Mouse (Mus musculus) ovary, postnatal 14 days (tissue): Measurements from ENCODE around the gene Pde4b.

ENCODE experiments used
- DNase-seq: peaks from one replicate; pipeline ENCODE4 v3.0.0; 2022; ENCODE audit warnings: low spot score

Pde4b gene

DNA sequence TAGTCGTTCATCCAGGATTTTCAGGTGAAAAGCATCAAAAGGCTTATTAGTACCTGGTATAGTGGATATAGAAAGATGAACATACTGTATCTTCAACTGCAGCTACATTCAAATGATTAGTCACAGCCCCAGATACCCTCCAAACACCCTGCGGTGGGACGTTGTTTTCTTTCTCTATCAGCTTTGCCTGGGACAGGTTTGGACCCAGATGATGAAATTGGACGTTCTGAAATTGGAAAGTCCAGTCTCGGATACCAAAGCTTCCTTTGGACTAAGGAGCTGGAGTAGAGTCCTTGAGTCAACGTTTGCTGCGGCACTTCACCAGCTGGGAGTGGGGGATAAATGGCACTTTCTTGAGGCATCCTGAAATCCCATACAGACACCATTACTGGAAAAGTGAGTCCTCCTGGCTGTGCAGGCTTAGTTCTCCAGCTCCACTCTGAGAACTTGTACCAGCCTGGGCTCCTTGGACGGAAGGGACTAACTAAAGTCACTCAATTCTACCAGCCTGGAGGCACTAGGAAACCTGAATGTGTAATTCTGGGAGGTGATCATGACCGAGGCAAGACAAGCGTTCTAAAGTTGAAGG, 487.4 kb downstream of the Pde4b start:
- no peak for DNase-seq

DNA sequence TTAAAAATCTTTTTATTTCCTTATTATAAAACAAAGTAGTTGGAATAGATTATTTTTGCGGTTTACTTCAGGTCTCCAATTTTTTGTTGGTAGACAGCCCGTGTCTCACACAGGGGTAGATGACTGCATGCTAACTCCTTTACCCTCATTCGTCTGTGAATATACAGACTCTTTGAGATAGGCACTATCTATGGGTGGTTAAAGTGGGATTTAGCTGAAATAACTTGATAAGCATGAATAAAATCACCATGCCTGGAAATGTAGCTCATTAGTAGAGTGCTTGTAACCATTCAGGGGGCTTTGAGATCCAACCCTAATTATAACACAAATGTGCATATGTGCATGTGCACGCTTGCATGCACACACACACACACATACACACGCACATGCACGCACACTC, 488.8 kb downstream of the Pde4b start:
- DNase-seq, result no peak

DNA sequence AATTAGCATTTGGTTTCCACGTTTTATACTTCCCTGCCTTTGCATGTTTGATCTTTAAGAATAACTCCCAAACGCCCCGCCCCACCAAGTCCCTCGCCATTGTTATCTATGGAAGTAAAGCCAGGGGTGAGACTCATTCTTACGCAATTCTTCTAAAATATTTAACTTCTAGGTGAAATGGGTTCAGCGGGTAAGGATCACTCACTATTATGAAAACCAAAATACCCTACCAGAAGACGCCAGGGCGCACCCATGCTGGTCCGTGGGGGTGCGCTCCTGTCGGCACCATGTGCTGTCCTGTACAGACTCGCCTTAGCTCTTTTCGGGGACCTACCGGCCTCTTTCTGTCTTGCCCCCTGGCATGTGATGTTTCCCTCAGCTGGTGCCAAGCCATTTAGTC, 490.3 kb downstream of the Pde4b start:
- no peak for DNase-seq

DNA sequence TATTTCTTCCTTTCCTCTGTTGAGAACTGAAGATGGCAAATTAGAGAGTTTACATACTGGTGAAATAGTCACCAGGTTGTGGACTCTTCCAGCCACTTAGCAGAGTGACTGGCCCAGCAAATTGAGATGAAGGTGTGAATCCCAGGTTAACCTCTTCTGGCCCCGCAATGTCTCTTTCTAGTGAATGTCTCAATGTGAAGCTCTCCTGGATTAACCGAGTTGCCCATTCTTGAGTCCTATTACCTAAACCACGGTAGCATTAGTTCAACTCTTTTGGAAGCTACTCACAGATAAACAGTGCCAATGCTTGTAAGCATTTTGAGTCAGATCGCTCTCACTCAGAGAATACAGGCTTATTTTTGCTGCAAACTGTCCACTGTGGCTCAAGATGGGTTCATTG, 491.7 kb downstream of the Pde4b start:
- no peak for DNase-seq

DNA sequence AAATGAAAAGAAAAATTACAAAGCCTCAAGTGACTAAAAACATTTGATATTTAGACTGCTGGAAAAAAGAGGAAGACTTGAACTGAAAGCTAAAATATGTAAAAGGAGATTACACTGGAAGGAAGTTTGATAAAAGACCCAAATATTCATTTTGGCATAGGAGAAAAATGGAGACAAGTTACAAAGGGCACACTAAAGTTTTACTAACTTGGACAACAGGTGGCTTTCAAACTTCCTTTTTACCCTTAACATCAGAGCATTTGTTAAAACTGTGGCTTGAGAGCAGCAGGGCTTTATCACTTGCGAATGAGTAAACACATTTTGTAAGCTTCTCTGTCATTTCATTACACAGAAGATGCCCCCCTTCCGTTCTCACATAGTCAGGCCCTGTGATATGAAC, 492.4 kb downstream of the Pde4b start:
- no peak for DNase-seq

DNA sequence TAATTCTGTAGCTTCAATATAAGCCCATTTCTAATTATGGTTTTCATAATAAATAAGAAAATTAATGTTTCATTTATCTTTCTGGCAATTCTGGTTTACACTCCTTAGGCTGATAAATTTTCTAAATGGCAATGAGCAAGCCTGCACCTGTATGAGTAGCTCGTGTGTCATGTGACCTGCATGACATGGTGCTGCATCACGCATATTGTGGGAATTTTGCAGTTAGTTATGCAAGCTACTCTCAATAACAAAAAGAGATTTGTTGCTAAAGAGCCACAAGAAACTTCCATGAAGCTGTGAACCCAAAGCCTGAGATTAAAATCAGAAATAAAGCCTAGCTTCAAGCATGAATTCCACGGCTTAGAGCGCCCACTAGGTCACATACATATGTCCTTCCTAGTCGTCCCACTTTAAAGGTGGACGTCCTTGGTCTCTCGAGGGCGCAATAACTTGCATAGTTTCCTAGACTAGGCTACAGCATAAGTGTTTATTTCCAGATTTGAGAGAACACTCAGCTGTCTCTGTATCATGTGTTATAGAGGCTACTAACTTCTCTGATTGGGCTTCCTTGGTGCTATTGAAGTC, 494.9 kb downstream of the Pde4b start:
- DNase-seq, result no peak

DNA sequence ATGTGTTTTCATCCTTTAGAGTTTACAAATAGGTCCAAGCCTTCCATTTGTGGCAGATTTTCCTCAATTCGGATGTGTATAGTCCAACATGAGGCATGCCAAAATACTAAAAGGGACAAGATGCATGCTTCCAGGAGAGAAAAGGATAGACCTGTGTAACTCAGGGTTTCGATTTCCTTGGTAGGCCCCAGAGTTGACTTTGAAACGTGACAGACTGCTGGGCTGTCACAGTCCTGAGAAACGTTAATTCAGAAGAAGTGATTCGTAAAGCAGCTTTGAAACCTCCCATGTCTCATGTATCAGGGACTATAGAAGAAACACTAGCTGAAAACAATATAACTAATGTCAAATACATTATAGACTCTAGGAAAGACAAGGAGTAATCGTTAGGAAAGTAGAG, 495.6 kb downstream of the Pde4b start:
- no peak for DNase-seq

DNA sequence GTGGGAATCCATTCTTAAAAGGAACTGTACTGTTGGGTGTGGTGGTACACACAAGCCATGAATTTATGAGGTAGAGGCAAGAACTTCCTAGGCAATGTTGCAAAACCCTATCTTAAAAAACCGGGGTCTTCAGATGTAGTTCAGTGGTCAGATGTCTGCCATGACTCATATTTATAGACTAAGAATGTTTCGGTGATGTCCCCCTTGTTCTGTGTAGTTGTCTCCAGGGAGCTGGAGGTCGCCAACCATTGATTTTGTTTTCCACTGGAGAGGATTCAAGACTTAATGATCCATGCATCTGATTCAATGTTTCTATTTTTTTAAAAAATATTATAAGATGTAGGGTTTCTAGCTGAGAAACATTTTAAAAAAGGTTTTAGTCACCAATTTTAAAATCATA, 496.1 kb downstream of the Pde4b start:
- DNase-seq, result no peak

DNA sequence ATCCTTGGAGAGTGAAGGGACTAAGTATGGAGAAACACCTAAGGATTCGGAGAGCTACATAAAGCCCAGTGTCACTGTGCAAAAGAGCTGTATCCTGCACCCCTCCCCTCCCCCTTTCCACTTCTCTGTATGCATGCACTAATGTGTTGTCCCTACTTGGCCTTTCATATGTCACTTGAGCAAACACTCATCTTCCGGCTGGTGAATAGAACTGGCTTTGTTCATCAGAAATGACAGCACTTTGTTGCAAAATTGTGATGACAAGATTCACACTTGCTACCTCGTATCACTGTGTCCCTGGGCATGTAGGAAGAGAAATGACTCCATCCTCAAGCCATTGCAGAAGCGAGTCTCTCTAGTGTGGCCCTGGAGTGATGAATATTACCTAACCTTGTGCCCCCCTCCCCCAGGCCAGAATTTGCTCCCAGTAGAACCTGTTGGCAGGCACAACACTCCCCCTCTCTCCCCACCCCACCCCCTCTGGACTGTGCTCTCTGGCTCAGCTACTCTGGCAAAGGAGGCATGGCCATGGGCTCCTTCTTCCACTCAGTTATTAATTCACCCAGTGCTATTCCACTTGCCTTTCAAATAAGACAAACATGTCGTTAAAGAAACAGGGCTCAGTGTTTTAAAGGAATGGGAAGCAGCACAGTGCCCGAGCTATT, 497.4 kb downstream of the Pde4b start:
- DNase-seq, result no peak

DNA sequence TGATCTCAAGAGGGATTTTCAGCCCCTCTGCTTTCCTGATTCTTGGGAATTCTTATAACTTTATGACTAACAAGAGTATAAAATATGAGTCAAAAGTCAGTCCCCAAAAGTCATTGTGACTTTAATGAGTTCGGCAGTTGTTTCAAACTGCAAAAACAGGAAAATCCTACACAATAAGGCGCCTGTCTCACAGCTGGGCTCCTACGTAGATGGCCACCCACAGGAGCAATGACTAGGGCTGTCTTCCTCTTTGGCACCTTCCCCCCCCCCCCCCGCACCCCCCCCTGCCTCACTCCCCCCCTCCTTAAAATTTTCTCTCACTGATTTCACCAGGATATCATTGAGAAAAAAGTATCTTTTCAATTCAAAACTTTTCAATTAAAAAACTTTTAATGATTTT, 498.2 kb downstream of the Pde4b start:
- no peak for DNase-seq

DNA sequence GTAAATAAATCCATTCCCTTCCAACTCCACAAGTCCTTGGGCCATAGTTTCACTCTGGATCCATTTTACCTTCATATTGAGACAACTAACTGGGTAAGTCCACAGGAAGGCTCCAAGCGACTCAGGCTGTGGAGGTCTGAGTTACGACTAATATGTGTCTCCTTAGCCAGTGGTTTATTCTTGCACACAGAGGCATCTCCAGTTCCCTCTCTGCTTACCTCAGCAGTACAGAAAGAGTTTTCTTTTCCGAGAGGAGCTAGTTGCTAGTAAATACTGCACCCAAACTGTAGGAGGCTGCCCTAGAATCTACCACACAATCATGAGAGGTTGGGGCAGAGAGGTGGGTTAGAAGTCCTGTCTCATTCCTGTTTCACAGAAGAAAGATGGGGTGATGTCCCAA, 499.4 kb downstream of the Pde4b start:
- no peak for DNase-seq

DNA sequence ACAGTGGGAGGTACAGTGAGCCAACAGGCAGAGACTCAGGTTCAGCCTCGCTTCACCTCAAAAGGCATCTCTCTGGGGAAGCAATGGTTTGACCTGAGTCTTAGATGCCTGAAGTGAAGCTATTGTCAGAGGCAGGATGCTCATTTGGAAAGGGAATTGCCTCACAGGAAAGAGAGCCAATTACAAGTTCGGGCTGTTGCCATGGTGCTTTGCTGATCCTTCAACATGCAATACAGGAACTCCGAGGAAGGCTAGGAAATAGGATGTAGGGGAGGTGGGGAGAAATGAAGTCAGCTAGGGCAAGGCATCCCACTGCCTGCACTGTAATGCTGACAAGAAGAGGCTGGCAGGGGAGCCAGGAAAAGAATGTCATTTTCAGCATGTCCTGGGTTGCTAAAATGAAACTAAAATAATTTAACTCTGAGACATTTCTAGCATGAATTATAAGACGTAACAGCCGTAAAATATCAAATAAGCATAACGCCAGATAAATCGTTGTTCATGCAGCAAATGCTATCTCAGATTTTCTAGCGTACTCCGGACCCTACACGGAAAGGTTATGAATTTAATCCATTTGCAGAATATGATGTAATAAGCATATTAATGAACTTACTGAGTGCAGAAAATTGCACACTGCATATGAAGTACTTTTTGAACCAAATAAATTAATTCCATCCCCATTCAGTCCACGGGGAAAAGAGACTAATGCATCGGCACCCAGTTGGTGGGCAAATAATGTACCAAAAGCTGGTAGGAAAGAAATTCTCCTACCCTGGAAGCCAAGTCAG, 501.5 kb downstream of the Pde4b start:
- no peak for DNase-seq

DNA sequence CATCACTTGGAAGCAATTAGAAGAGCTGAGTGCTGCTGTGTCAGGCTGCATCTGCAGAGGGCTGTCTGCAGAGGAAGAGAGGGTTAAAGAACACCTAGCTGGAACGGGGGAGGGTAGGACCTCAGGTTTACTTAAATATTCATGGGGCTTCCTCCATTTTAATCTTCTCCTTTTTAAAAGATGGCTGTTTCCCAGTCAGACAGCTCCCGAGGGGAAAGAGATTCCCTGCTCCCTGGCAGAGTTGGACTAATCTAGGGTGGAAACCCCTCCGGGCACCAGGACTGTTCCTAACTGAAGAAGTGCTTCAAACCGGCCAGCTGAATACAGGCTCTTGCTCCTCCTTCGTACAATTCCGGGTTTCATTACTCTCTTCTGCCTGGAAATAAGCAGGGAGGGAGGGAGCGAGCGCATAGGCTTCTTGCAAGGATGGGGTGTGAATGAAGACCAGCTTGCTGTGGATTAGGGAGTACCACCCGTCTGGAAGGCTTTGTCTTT, 502.2 kb downstream of the Pde4b start:
- no peak for DNase-seq

DNA sequence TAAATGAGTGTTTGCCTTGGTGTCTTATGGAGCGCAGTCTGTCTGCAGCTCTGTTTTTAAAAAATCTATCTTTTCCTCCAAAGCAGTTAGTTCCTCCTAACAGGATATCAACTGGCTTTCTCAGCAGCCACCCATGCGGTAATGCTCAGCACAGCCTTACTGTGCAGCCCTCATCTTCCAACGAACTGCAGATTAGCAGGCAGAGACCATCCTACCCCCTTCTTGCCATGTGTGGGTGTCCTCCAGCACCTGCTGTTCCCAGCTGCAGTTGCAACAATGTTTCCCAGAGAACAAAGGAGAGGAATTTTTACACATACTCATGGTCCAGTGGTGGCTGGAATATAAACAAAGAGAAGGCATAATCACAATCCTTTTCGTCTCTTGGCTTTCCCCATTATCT, 504.5 kb downstream of the Pde4b start:
- no peak for DNase-seq

DNA sequence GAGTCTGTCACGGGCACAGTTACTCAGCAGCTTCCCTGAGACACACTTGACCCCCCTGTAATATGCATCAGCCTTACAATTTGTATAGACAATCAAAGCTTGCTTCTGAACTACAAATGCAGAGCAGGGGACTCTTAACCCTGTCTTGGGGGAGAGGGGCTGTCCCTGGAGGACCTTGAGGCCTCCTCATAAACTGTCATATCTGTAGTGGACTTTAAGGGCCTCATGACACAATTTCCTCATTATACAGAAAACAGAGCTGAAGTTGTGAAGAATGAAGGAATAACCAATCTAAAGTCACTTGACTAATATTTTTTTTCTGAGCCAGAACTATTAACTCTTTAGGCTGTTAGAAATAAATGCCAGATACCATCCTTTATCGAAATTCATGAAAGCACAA, 505.2 kb downstream of the Pde4b start:
- no peak for DNase-seq

DNA sequence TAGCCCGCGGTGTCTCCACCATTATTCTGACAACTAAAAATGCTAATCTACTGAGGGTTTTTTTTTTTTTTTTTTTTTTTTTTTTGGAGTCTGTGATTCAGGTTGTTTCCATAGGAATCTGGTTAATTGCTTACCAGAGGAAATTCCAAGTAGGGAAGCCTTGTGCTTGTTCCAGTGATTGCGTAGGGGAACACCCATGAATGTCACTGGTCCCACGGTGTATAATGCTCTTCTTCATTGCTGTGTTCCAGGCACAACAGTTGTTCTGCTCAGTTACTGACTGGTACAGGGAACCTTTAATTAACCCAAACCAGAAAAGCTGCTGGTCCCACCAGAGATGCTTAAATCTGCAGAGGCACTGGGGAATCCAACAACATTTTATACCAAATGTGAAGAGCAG, 506.3 kb downstream of the Pde4b start:
- DNase-seq, result no peak

DNA sequence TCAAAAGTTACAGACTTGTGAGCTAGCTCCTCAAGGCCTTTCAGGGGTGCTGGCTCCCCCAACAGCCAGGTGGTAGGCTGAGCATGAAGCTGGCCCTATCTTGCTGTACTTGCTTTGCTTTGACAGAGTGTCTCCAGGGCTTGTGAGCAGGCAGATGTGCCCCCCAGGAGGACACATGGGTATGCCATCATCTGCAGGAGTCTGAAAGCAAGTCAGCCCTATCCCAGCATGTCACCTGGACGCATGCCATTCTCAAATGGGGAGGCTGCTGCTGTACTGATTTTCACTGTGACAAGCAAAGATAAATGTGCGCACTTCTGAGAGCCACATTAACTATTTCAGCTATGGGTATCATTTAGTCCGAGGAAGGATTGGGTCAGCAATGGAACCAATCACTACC, 507.2 kb downstream of the Pde4b start:
- no peak for DNase-seq

DNA sequence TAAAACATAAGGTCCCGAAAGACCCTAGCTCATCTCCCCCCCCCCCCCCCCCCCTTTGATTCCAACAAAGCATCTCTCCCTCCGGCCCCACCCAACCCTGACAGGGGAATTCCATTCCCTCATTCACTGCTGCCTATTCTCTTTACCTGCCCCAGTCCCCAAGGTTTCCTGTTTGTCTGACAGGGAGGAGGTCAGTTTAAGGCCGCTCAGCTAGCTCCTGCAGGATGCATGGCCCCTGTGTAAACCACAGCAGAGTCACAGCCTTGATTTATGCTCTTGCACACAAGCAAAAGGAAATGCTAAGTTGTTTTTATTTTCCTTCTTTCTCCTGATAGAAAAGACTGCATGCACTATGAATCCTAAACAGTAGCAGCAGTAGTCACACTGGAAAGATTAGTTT, 516.6 kb downstream of the Pde4b start:
- no peak for DNase-seq

DNA sequence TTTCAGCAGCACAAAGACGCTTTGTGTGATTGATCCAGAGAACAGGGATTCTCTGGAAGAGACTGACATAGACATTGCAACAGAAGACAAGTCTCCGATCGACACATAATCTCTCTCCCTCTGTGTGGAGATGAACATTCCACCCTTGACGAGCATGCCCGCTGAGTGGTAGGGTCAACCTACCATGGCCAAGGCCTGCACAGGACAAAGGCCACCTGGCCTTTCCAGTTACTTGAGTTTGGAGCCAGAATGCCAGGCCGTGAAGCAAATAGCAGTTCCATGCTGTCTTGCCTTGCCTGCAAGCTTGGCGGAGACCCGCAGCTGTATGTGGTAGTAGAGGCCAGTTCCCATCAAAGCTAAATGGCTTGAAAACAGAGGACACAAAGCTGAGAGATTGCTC, 517.9 kb downstream of the Pde4b start:
- DNase-seq, result no peak

DNA sequence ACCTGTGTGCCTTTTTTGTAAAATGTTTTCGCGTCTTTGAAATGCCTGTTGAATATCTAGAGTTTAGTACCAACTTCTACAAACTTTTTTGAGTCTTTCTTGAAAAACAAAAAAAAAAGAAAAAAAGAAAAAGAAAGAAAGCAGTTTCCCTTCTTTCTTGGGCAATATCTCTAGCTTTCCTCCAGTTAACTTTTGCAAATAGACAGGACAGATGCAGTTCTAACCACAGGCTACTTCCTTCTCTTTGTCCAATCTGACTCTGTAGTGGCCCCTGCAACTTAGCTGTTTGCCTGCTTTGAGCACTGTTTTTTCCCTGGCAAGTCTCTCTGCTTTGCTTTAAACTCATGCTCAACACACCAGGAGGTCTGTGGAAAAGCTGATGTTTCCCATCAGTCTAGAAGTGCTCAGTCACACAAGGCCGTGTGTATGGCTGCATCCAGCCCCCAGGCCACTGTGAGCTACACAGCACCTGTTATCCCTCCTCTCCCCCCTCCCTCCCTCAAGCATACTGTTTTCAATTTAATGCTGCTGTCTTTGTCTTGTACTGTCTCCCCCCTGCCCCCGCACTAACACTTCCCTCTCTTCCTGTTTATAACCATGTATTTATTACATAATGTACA, 518.5 kb downstream of the Pde4b start:
- DNase-seq, result no peak

DNA sequence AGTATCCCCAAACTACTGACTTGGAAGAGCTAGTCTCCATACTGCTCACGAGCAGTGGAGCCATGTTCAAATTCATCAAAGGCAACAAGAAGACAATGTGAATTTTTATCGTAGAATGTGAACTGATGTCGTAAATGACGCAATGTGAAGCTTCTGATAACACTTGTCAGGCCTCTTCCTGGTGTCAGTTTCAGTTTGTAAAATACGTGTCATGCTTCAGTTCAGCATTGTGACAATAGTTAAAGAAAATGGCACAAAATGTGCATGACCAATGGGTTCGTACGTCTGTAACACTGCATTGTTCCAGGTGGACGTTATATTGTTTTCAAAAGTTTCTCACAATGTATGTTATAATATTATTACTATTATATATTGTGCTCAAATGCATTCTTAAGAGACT, 519.5 kb downstream of the Pde4b start:
- DNase-seq, result no peak

DNA sequence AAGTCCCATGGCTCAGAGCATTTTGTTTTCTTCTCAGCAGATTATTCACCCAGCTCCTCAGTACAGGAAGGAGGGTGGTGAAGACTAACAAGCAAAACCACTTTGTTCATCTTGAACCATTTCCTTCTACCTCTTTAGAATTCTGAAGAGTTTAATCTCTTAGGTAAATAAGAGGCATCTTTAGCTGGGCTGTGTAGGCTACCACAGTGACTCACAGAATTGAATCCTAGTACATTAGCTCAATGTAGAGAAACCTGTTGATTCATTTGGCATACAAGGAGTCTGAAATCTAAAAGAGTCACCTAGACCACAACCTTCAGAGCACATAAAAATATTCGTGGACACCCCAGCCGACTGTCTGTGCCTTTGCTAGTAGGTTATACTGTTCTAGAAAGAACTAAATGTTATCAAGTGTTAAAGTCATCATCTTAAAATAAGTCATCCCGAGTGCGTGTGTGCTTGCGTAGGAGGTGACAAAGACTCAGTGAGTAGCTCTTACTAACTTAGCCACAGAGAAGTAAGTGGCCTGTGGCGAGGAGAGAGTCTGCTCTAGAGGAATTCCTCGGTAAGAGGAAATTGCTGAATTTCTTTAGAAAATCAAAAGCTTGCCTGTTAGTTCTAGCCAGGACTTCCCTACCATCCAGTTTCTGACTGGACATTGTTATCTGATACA, 520.5 kb downstream of the Pde4b start:
- DNase-seq, result no peak
